Mouse (Mus musculus) kidney, postnatal 0 days (tissue): ENCODE measurements at regions not wholly inside any gene's neighbourhood (a gene's known extent, or its start where the extent isn't known, plus 50 kb on each side); places are given as distances from the start of the nearest gene placed in this dataset.

ENCODE experiments used
- ATAC-seq: fragments of 200-750 bp; cut with Nextera tagmentation; replicated peaks from 2 replicates; pipeline ENCODE4 v1.8.0; 2017; ENCODE audit warnings: low read depth, moderate number of reproducible peaks, moderate TSS enrichment, moderate library complexity; ENCODE audit not compliant: low FRiP score
- DNase-seq: peaks from one replicate; pipeline ENCODE4 v3.0.0-alpha.2; 2016; ENCODE audit warnings: low spot score
- H3K27ac ChIP-seq: fragments of 300-500 bp; sonication (generic); 2 replicates; pipeline ENCODE4 v1.5.1; 2014; ENCODE audit warnings: mild to moderate bottlenecking
- H3K27me3 ChIP-seq: fragments of 300-500 bp; sonication (generic); 2 replicates; pipeline ENCODE4 v1.6.1; 2014; ENCODE audit warnings: low read length, mixed read lengths; ENCODE audit not compliant: insufficient read depth
- H3K36me3 ChIP-seq: fragments of 300-500 bp; sonication (generic); 2 replicates; pipeline ENCODE4 v1.6.1; 2014; ENCODE audit warnings: low read length, mixed read lengths; ENCODE audit not compliant: insufficient read depth
- H3K4me1 ChIP-seq: fragments of 300-500 bp; sonication (generic); replicated peaks from 2 replicates; pipeline ENCODE4 v1.6.1; 2014; ENCODE audit warnings: antibody characterized with exemption, low read length, mixed read lengths; ENCODE audit not compliant: insufficient read depth
- H3K4me2 ChIP-seq: fragments of 300-500 bp; sonication (generic); 2 replicates; pipeline ENCODE4 v1.6.1; 2014; ENCODE audit warnings: mild to moderate bottlenecking, low read length, moderate library complexity, mixed read lengths
- H3K4me3 ChIP-seq: fragments of 300-500 bp; sonication (generic); replicated peaks from 2 replicates; pipeline ENCODE4 v1.5.1; 2014; ENCODE audit warnings: low read depth, low read length
- H3K9ac ChIP-seq: fragments of 300-500 bp; sonication (generic); 2 replicates; pipeline ENCODE4 v1.6.1; 2014; ENCODE audit warnings: low read depth, low read length
- H3K9me3 ChIP-seq: fragments of 300-500 bp; sonication (generic); replicated peaks from 2 replicates; pipeline ENCODE4 v1.6.1; 2016; ENCODE audit warnings: low read length, inconsistent platforms, mixed read lengths
- CTCF ChIP-seq: IDR thresholded peaks from 2 replicates; pipeline ENCODE4 v1.5.1; 2016; ENCODE audit warnings: antibody characterized with exemption, low read depth, mild to moderate bottlenecking, moderate library complexity
- WGBS: fragments of 180-500 bp; shearing (Covaris S2); extraction: QIAGEN DNeasy Blood & Tissue Kit; methylation state at CpG from one replicate; pipeline ENCODE4 v1.1.7; 2014; 5-methylcytosine and 5-hydroxymethylcytosine counted together

DNA sequence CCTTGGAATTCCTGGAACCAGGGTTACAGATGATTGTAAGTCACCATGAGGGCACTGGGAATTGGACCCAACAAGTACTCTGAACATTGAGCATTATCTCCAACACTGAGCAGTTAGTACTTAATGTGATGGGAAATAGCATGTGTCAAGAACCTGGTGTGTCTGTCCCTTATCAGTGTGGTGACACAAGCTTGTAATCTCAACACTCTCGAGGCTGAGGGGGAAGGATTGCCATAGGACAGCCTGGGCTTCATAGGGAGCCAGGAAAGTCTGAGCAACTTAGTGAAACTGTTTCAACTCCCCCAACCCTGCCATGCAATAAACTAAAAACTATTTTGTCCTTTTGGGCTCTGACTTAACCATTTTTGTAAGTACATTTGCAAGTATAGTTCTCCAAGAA is 100.0 kb downstream of the Wdr20rt start:
- WGBS = 46% methylated on average over 1 of the region's 1 CpGs
- H3K4me1 ChIP-seq = no peaks in the 10 kb centered on the region

DNA sequence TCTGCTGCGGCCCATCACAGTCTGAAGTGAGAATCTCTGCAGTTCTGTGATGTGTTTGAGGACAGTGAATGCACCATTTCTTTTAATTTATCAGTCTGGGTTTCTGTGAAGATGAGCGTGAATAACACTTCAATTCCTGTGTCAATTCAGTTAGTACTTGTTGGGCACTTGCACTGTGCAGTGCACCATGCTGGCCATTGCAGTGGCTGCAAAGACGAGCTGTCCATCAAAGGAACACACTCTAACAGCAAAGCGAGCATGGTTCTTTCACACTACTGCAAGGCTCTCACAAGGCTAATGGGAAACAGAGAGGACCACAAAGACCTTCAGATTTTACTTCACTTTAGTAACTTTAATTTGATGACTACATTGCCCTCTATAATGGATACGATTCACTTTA is 103.2 kb downstream of the Wdr20rt start:
- Histone ChIP-seq H3K27ac (no peak overlapping the region), H3K9me3 (no peaks in the 10 kb centered on the region), H3K9ac (no peak overlapping the region), H3K4me2 (no peak overlapping the region), H3K4me3 (no peak overlapping the region), H3K36me3 (no peaks in the 10 kb centered on the region), H3K4me1 (no peaks in the 10 kb centered on the region), H3K27me3 (no peaks in the 10 kb centered on the region)
- no peak for ATAC-seq
- TF ChIP-seq CTCF = no peak
- no peak for DNase-seq
- WGBS = 82% methylated on average over 5 of the region's 5 CpGs

More for the DNA sequence above, 100.0 kb downstream of the Wdr20rt start:
- DNase-seq (no peak), ATAC-seq (no peak)
- Histone ChIP-seq H3K9ac (no peak overlapping the region), H3K36me3 (no peaks in the 10 kb centered on the region), H3K4me3 (no peak overlapping the region), H3K27ac (no peak overlapping the region), H3K4me2 (no peak overlapping the region), H3K9me3 (no peaks in the 10 kb centered on the region), H3K27me3 (no peaks in the 10 kb centered on the region)
- no peak for TF ChIP-seq CTCF

DNA sequence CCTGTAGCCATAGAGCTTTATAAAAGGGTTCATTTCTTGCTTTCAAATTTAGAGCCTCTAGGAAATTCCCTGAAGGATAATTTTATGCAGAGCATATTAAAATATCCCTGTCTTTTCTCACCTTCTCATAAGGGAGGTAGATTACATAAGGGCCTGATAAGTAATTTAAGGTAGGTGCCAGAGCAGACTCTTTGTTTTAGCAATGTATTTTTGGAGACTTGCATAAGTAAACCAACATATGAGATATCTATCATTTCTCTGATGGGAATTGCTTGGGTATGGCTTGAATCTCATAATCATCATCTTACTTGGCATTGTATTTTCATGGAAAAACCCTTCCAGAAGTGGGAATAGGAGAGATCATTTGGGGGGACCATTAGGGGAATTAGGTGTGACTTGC is 104.4 kb downstream of the Wdr20rt start:
- H3K4me1 ChIP-seq = no peaks in the 10 kb centered on the region
- DNase-seq (no peak), ATAC-seq (no peak)
- no peak overlapping the region for H3K4me2 ChIP-seq
- H3K4me3 ChIP-seq = no peak overlapping the region
- no peaks in the 10 kb centered on the region for H3K27me3 ChIP-seq
- TF ChIP-seq CTCF = no peak
- no peaks in the 10 kb centered on the region for H3K9me3 ChIP-seq
- H3K9ac ChIP-seq = no peak overlapping the region
- H3K27ac ChIP-seq = no peak overlapping the region
- H3K36me3 ChIP-seq = no peaks in the 10 kb centered on the region

DNA sequence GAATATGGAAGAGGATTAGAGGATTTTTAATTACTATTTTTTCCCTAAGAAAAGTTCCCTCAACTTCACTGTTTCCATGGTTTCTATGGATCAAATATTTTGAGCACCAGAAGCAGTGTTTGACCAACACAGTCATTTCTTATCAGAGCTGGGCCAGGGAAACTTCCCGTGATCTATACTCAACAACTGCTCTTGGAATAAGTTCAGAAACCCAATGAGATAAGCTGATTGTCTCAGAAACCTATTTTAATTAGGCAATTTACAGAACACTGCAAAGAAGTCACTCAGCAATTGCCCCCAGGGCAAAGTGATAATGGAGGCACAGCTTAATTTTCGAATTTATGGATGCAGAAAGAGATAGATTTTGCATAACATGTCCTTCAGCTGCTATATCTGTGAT is 114.7 kb downstream of the Wdr20rt start:
- H3K36me3 ChIP-seq = no peaks in the 10 kb centered on the region
- DNase-seq (no peak), ATAC-seq (no peak)
- H3K9me3 ChIP-seq = no peaks in the 10 kb centered on the region
- H3K4me2 ChIP-seq = no peak overlapping the region
- H3K27me3 ChIP-seq = no peaks in the 10 kb centered on the region
- H3K27ac ChIP-seq = no peak overlapping the region
- no peak for TF ChIP-seq CTCF
- WGBS = 59% methylated on average over 2 of the region's 2 CpGs
- H3K4me3 ChIP-seq = no peak overlapping the region
- H3K4me1 ChIP-seq = no peaks in the 10 kb centered on the region
- no peak overlapping the region for H3K9ac ChIP-seq

DNA sequence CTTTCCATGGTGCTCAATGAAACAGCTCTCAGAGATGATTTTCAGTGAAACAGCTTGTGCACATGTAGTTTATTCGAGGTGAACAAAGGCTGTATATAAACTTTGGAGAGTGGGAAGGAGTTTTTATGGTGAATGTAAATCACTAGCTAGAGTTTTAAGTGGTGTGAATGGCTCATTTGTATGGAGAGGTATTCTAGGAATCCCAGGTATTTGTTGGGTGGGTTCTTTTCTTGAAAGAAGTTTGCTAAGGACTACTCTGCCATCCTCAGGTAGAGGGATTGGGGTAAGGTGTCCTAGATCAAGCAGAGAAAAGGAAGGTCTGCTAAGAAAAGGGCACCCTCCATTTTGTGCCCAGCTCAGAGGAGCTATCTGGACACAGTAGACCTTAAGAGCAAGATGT is 121.9 kb downstream of the Wdr20rt start:
- peak; percentile 2 for DNase-seq
- no peaks in the 10 kb centered on the region for H3K27me3 ChIP-seq
- H3K9me3 ChIP-seq = no peaks in the 10 kb centered on the region
- H3K4me2 ChIP-seq = no peak overlapping the region
- ATAC-seq = no peak
- no peaks in the 10 kb centered on the region for H3K4me1 ChIP-seq
- no peak for TF ChIP-seq CTCF
- H3K9ac ChIP-seq = no peak overlapping the region
- 14% methylated on average over 1 of the region's 1 CpGs for WGBS
- no peak overlapping the region for H3K27ac ChIP-seq
- H3K4me3 ChIP-seq = no peak overlapping the region
- no peaks in the 10 kb centered on the region for H3K36me3 ChIP-seq

DNA sequence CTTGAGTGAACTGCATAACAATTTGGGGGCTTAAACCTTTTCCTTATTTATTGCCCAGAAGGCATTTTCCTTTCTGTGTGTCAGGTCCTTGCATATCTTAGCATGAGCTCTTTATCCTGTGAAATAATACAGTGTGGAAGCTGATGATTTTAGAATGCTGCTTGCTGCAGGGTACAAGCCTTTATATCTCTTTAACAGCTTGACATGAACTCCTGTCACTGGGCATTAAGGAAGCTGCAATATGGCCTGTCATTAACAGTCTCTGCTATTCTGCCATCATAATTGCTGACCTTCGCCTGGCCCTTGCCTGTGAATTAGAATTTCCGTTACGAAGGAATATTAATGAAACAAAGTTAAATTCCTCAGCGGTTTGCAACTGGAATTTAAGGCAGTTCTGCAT is 124.2 kb downstream of the Wdr20rt start:
- DNase-seq (no peak), ATAC-seq (no peak)
- Histone ChIP-seq H3K4me3 (no peak overlapping the region), H3K9me3 (no peaks in the 10 kb centered on the region), H3K4me2 (no peak overlapping the region), H3K4me1 (no peaks in the 10 kb centered on the region), H3K36me3 (no peaks in the 10 kb centered on the region), H3K27ac (no peak overlapping the region), H3K27me3 (no peaks in the 10 kb centered on the region), H3K9ac (no peak overlapping the region)
- 82% methylated on average over 4 of the region's 4 CpGs for WGBS
- no peak for TF ChIP-seq CTCF

DNA sequence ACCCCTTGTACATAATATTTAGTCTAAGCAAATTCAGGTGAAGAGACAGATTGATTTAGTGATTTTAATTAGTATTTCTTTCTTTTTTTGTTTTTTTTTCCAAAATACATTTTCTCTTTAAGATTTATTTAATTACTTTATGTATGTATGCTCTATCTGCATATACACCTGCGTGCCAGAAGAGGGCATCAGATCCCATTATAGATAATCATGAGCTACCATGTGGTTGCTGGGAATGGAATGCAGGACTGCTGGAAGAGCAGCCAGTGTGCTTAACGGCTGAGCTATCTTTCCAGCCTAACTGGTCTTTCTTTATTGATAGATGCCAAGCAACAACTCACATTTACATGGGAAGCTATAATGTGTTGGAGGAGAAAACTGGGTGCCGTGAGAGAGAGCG is 138.9 kb downstream of the Wdr20rt start:
- peak; percentile 49 for TF ChIP-seq CTCF
- Histone ChIP-seq H3K9ac (no peak overlapping the region), H3K27ac (no peak overlapping the region), H3K36me3 (no peaks in the 10 kb centered on the region), H3K9me3 (no peaks in the 10 kb centered on the region), H3K4me2 (no peak overlapping the region), H3K4me3 (no peak overlapping the region), H3K4me1 (no peaks in the 10 kb centered on the region), H3K27me3 (no peaks in the 10 kb centered on the region)
- WGBS = 66% methylated on average over 4 of the region's 4 CpGs
- no peak for ATAC-seq
- DNase-seq = no peak
